In the genomic region with DNA sequence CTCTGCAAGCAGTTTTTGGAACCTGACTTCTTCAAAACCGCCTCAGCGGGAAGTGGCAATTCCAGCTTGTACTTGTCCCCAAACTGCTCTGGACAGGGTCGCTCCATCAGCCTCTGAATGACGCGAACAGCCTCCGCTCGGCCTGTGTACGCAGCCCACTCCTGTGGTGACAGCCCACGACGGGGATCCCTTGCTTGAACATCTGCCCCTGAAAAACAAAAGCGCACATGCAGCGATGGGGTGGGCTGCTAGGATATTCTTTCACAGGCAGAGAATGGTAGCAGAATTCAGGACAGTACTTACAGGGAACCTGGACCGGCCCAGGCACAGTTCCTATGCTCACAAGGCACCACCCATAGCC, we compare ENCODE assay signal across 10 mouse cellular contexts.
A peak's percentile ranks its signal among the peaks of the same experiment; 100 is the strongest.
DNase-seq lines count a peak whose midpoint lies in the region; ATAC-seq and TF ChIP-seq lines count a peak whose summit lies in the region.
"Had no signal": no experiment of that assay in that cellular context is flagged by ENCODE, and none has a peak within 500 bp of the region (broad histone marks: within the 10 kb centered on the region; RNA-seq: fewer than 3 reads in every experiment).

No protein-coding gene starts in this region.

- H3K27me3 ChIP-seq in heart, embryonic 15.5 days: peaks cover 27% of the 10 kb centered on the region
- H3K27me3 ChIP-seq in hindbrain, embryonic 14.5 days (ENCODE audit: control insufficient read depth, insufficient read depth, low read length): peaks cover 21% of the 10 kb centered on the region
- H3K27me3 ChIP-seq in midbrain, postnatal 0 days (ENCODE audit: insufficient read depth, low read length): no peaks in the 10 kb centered on the region

- peak overlapping the region; percentile 22 for H3K4me3 ChIP-seq in heart, embryonic 15.5 days
- peak overlapping the region; percentile 32 for H3K4me3 ChIP-seq in hindbrain, embryonic 14.5 days (replicated peaks; ENCODE audit: low read length)
- H3K4me3 ChIP-seq in midbrain, postnatal 0 days (ENCODE audit: low read depth, low read length): peak overlapping the region; percentile 41

- H3K9me3 ChIP-seq in heart, embryonic 15.5 days (replicated peaks): no peaks in the 10 kb centered on the region
- H3K9me3 ChIP-seq in hindbrain, embryonic 14.5 days (ENCODE audit: control insufficient read depth, low read length): no peaks in the 10 kb centered on the region
- no peaks in the 10 kb centered on the region for H3K9me3 ChIP-seq in midbrain, postnatal 0 days (ENCODE audit: low read length)

- H3K4me2 ChIP-seq in heart, embryonic 15.5 days: peak overlapping the region; percentile 50
- peak overlapping the region; percentile 66 for H3K4me2 ChIP-seq in hindbrain, embryonic 14.5 days (replicated peaks)
- H3K4me2 ChIP-seq in midbrain, postnatal 0 days (ENCODE audit: low read depth, low read length, poor library complexity, severe bottlenecking): peak overlapping the region; percentile 74

- H3K9ac ChIP-seq in heart, embryonic 15.5 days: no peak overlapping the region
- peak overlapping the region; percentile 51; the same call in 1 of the 2 replicates for H3K9ac ChIP-seq in hindbrain, embryonic 14.5 days
- peak overlapping the region; percentile 59 for H3K9ac ChIP-seq in midbrain, postnatal 0 days (replicated peaks; ENCODE audit: low read length, poor library complexity, severe bottlenecking)

- H3K4me1 ChIP-seq in heart, embryonic 15.5 days (replicated peaks): peaks cover 32% of the 10 kb centered on the region
- peaks cover 12% of the 10 kb centered on the region; the same call in 1 of the 2 replicates for H3K4me1 ChIP-seq in hindbrain, embryonic 14.5 days (replicated peaks; ENCODE audit: control insufficient read depth, insufficient read depth, low read length)
- H3K4me1 ChIP-seq in midbrain, postnatal 0 days (ENCODE audit: insufficient read depth, low read length): peaks cover 8% of the 10 kb centered on the region; the same call in 1 of the 2 replicates

- WGBS in heart, embryonic 15.5 days: 29% methylated on average over 13 of the region's 13 CpGs
- WGBS in hindbrain, embryonic 14.5 days: 14% methylated on average over 13 of the region's 13 CpGs
- WGBS in midbrain, postnatal 0 days: 22% methylated on average over 13 of the region's 13 CpGs

- H3K27ac ChIP-seq in heart, embryonic 15.5 days: no peak overlapping the region
- no peak overlapping the region for H3K27ac ChIP-seq in hindbrain, embryonic 14.5 days
- H3K27ac ChIP-seq in midbrain, postnatal 0 days (ENCODE audit: low read depth, low read length): no peak overlapping the region

- no peak for DNase-seq in heart, adult 9 months (ENCODE audit: low spot score in 2 of 2)
- DNase-seq in ZHBTc4 (ENCODE audit: low read depth, low spot score): peak; percentile 19
- DNase-seq in hindbrain, embryonic 14.5 days (ENCODE audit: low spot score): no peak
- DNase-seq in midbrain, postnatal 0 days (ENCODE audit: low spot score): no peak
- DNase-seq in left cerebral cortex, adult 9 months (ENCODE audit: low spot score in 2 of 2): no peak
- DNase-seq in layer of hippocampus, adult 9-11 months: no peak
- no peak for DNase-seq in left cerebral cortex, postnatal 25 days (ENCODE audit: low spot score in 2 of 2)
- DNase-seq: adrenal gland, adult 8-10 months; cerebellum, postnatal 10 days had no signal

- intact Hi-C loops in left cerebral cortex, postnatal 25 days (cut with DNase I): no loop called here

- H3K36me3 ChIP-seq in heart, embryonic 15.5 days: no peaks in the 10 kb centered on the region
- H3K36me3 ChIP-seq in hindbrain, embryonic 14.5 days (replicated peaks; ENCODE audit: control insufficient read depth, insufficient read depth): no peaks in the 10 kb centered on the region
- no peaks in the 10 kb centered on the region for H3K36me3 ChIP-seq in midbrain, postnatal 0 days (ENCODE audit: insufficient read depth, low read length)

- TF ChIP-seq CTCF in midbrain, postnatal 0 days (IDR thresholded peaks at IDR 0.05): no peak

- ATAC-seq in heart, embryonic 15.5 days (replicated peaks; ENCODE audit: insufficient number of reproducible peaks, insufficient read depth, low FRiP score, low read depth): no peak
- ATAC-seq in hindbrain, embryonic 14.5 days (ENCODE audit: low FRiP score): peak; percentile 38; the same call in 1 of the 2 replicates
- ATAC-seq in midbrain, postnatal 0 days (ENCODE audit: low FRiP score): peak; percentile 51; the same call in 1 of the 2 replicates
